Mouse (Mus musculus): Measurements from ENCODE around the gene Pmvk.
"Not testable (repeated sequence)": the region's sequence is repeated elsewhere in the genome, so short reads cannot be mapped to it uniquely, and the experiment has no call there.

Pmvk gene

GRCm38 (mm10) chr3:89429021-89429420 lies 25.3 kb upstream of the Pmvk start:
- not testable (repeated sequence) for DNase-seq (ENCODE audit: low read depth, low spot score)

- DNase-seq (ENCODE audit: low read depth, low spot score): peak; percentile 93
These were observed 23.9 kb upstream of the Pmvk start, which contains the start of gene Pygo2 for GRCm38 (mm10) chr3:89430171-89431159. Pygo2 (plus strand) TSS chr3:89430214.

- DNase-seq (ENCODE audit: low read depth, low spot score): no peak
These were observed 21.7 kb upstream of the Pmvk start for GRCm38 (mm10) chr3:89432606-89433005.

DNA sequence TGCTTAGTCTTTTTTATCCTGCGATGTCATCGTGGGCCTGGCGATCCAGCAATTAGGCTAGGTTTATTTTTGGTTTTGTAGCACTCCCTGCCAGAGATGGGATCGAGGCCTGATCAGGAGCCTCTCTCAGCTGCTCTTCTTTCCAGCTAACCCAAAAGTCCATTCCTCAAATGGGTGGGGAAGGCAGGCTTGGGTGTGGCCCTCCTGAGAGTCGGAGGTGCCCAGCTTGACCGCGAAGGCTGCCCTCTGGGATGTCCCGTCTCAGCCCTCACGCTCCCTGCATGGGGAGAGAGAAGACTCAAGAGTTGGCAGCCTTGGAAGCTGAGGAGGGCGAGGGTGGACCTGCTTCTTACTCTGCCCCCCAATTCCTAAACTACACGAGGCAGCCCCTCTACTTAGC lies 19.8 kb upstream of the Pmvk start:
- DNase-seq (ENCODE audit: low read depth, low spot score): no peak

DNA sequence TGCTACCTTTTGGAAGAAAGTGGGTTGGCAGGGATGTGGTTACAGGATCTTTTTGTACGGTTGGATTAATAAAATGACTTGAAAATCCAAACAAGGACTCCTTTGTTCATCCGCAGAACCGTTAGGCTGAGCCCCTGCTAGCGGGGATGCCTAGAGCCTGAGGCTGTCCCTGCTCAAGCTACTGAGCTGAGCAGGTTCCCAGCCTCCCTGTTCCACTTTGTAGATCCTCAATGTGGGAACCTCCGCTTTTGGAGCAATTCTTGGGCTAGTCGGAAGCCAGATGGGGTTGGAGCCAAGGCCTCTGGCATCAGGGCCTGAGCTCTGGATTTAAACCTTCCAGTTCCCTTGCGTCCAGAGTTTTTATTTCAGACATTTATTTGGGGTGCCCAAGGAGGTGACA lies 19.3 kb upstream of the Pmvk start:
- DNase-seq (ENCODE audit: low read depth, low spot score): no peak

GRCm38 (mm10) chr3:89436176-89437113 lies 17.9 kb upstream of the Pmvk start, which contains the start of gene Pbxip1:
Pbxip1 (plus strand) TSS chr3:89436706.
- no peak for DNase-seq (ENCODE audit: low read depth, low spot score)

GRCm38 (mm10) chr3:89437269-89437668 lies 17.1 kb upstream of the Pmvk start:
- no peak for DNase-seq (ENCODE audit: low read depth, low spot score)

GRCm38 (mm10) chr3:89440691-89441090 lies 13.7 kb upstream of the Pmvk start:
- no peak for DNase-seq (ENCODE audit: low read depth, low spot score)

- DNase-seq (ENCODE audit: low read depth, low spot score): no peak
These were observed 5.4 kb upstream of the Pmvk start for GRCm38 (mm10) chr3:89448720-89449537.

GRCm38 (mm10) chr3:89449541-89449940 lies 4.8 kb upstream of the Pmvk start:
- no peak for DNase-seq (ENCODE audit: low read depth, low spot score)

DNA sequence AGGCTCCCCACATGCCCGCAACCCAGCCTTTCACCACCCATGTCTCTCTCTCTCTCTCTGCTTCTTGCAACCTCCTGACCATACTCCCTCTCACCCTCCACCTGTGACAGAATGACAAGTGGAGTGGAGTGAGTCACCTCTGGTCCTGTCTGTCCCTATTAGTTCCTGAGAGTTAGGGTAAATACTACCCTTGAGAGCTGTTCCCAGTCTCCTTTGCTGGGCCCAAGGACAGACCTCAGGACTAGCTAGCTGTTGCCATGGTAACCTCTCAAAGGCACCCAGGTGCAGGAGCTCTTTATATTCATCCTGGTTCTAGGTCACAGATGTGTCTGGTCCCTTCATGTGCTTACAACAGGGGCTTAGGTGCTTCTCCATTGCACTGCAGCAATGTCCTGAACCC lies 2.4 kb upstream of the Pmvk start:
- DNase-seq (ENCODE audit: low read depth, low spot score): no peak

DNA sequence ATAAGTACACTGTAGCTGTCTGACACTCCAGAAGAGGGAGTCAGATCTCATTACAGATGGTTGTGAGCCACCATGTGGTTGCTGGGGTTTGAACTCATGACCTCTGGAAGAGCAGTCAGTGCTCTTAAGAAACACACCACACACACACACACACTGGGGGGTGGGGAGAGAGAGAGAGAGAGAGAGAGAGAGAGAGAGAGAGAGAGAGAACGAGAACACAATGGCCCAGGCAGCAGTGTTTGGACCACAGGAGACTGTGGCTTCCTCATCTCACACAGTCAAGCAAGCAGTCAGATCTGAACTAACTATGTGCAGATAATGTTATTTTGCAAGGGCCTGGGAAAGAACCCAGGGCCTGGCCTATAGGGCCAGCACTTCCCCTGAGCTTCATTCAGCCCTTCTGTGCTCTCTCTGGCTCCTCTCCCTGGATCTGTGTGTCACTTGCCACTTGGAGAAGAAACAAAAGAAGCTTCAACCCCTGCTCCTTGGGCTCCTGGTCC lies 1.5 kb downstream of the Pmvk start:
- DNase-seq (ENCODE audit: low read depth, low spot score): no peak

- no peak for DNase-seq (ENCODE audit: low read depth, low spot score)
These were observed 2.7 kb downstream of the Pmvk start for GRCm38 (mm10) chr3:89456726-89457665.

- no peak for DNase-seq (ENCODE audit: low read depth, low spot score)
These were observed 4.1 kb downstream of the Pmvk start for GRCm38 (mm10) chr3:89458372-89458964.

- DNase-seq (ENCODE audit: low read depth, low spot score): peak; percentile 78
These were observed 4.8 kb downstream of the Pmvk start for GRCm38 (mm10) chr3:89458965-89459807.

DNA sequence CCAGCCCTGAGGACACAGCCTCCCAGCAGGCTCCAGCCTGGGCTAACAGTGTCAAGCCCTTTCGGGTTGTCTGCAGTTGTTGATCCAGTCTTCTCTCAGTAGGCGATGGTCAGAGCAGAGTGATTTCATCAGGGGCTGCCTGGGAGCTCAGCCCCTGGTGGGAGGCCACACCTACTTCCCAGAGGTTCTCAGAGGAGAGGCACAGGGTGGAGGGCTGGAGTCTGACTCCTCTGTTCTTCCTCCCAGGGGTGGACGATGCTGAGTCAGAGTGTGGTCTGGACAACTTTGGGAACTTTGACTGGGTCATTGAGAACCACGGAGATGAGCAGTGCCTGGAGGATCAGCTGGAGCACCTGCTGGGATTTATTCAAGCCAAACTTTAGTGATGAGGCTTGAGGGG lies 13.9 kb downstream of the Pmvk start:
- DNase-seq (ENCODE audit: low read depth, low spot score): no peak

DNA sequence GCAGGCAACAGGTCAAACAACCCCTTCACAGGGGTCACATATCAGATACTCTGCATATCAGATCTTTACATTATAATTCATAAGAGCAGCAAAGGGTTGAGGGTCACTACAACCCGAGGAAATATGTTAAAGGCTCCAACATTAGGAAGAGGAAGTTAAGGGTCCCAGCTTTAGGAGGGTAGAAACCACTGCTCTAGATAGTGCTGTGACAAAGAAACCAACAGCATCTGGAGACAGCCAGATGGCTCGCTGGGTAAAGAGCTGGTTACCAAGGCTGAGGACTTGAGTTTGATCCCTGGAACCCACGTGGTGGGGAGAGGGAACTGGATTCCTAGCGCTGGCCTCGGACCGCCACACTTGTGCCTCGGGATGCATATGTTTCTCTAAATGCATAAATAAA lies 17.9 kb downstream of the Pmvk start:
- no peak for DNase-seq (ENCODE audit: low read depth, low spot score)

- no peak for DNase-seq (ENCODE audit: low read depth, low spot score)
These were observed 19.5 kb downstream of the Pmvk start for GRCm38 (mm10) chr3:89473838-89474237.

GRCm38 (mm10) chr3:89479055-89479454 lies 24.7 kb downstream of the Pmvk start:
- DNase-seq (ENCODE audit: low read depth, low spot score): no peak
